Mouse (Mus musculus) c-Kit-negative CD71-positive TER-119-positive erythroid progenitor cells, embryonic 14.5 days (primary cell): Measurements from ENCODE around the gene Inhbb.

Experiments used
- DNase-seq: peaks from one replicate; pipeline ENCODE4 v3.0.0-alpha.2; 2013; ENCODE audit warnings: low read depth, low spot score

The Inhbb gene

DNA sequence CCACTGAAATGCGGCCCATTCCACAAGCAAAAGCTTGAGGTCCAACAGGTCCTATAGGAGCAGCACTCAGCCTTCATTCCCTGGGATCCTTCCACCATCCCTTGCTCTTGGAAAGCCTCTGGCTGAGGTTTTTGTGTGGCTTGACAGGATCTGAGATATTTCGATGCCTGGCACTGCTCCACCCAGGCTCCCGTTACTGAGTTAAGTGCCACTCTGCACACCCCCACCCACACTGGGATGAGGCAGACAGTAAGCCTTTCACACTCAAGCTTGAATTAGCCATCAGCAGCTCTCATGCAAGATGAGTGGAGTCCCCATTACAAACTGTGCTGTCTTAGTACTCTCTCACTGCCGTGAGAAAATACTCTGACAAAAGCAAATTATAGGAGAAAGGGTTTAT is 41.4 kb downstream of the Inhbb start:
- DNase-seq: no peak

- DNase-seq: no peak
Measured at GRCm38 (mm10) chr1:119375376-119375775, 46.7 kb downstream of the Inhbb start.

DNA sequence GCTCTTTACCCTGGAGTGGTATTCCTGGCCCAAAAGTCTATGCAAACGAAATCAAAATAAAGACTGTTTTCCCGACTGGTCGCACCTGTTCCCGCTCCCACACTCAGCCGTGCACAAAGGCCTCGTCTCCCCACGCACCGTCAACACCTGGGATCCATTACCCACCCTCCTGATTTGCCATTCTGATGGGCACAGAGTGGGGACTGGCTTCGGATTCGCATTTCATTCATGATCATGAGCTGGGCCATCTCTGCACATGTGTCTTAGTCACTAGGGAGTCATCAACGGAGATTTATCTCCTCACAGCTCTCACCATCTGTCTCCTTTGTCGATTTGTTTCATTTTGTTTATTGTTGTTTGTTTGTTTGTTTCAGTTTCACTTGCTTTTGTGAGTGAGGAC is 54.5 kb downstream of the Inhbb start:
- no peak for DNase-seq

DNA sequence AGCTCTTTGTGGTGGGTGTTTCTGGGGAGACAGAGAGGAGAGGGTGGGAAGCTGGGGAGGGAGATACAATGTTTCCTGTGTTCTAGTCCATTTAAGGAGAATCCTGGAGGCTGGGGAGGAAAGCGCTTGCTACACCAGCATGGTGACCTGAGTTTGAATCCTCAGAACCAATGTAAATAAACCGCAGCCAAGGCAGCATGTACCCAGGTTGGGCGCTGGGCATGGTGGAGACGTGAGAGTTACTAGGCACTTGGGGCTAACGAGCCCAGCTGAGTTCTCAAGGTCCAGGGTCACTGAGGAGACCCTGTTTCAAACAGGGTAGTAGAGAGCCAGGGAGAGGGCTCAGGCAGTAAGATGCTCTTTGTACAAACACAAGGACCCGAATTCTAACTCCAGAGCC is 55.7 kb downstream of the Inhbb start:
- no peak for DNase-seq
